Mouse (Mus musculus) heart, embryonic 14.5 days (tissue): ENCODE measurements around the gene Adamts14. TPM values are rescaled to one million over a fixed set of nuclear protein-coding genes. Genes with fewer than 3 reads are reported as not detected.

Source experiments
- ATAC-seq: fragments of 200-750 bp; cut with Nextera tagmentation; 2 replicates; pipeline ENCODE4 v1.8.0; 2017; ENCODE audit warnings: low read depth, moderate TSS enrichment; ENCODE audit not compliant: insufficient number of reproducible peaks, insufficient read depth, low FRiP score
- H3K27ac ChIP-seq, 2 experiments: fragments of 200-500 bp in 1 of 2; fragments of 300-500 bp in 1 of 2; sonication (generic) in 1 of 2; replicated peaks in 1 of 2; 2 replicates each; pipeline ENCODE4 v1.5.1; 2012 to 2014; ENCODE audit warnings: low read depth in 2 of 2, low read length in 2 of 2, control low read depth in 1 of 2, mild to moderate bottlenecking in 1 of 2, mixed read lengths in 1 of 2; ENCODE audit not compliant: control insufficient read depth in 1 of 2, insufficient read depth in 1 of 2
- H3K27me3 ChIP-seq: fragments of 300-500 bp; sonication (generic); 2 replicates; pipeline ENCODE4 v1.6.1; 2014; ENCODE audit warnings: mild to moderate bottlenecking, low read length, control low read depth; ENCODE audit not compliant: control insufficient read depth, insufficient read depth
- H3K36me3 ChIP-seq: fragments of 300-500 bp; sonication (generic); 2 replicates; pipeline ENCODE4 v1.6.1; 2014; ENCODE audit warnings: mild to moderate bottlenecking, control low read depth, low read length, mixed read lengths; ENCODE audit not compliant: control insufficient read depth, insufficient read depth
- H3K4me1 ChIP-seq, 2 experiments: fragments of 200-500 bp in 1 of 2; fragments of 300-500 bp in 1 of 2; sonication (generic) in 1 of 2; 2 replicates each; pipeline ENCODE4 v1.6.1; 2012 to 2014; ENCODE audit warnings: low read length in 2 of 2, control low read depth in 1 of 2, mixed read lengths in 1 of 2; ENCODE audit not compliant: control insufficient read depth in 2 of 2, insufficient read depth in 2 of 2
- H3K4me2 ChIP-seq: fragments of 300-500 bp; sonication (generic); 2 replicates; pipeline ENCODE4 v1.6.1; 2014; ENCODE audit warnings: mild to moderate bottlenecking, low read length
- H3K4me3 ChIP-seq, 2 experiments: fragments of 200-500 bp in 1 of 2; fragments of 300-500 bp in 1 of 2; sonication (generic) in 1 of 2; 2 replicates each; pipeline ENCODE4 v1.5.1; 2012 to 2014; ENCODE audit warnings: low read length in 2 of 2, mild to moderate bottlenecking in 2 of 2, control low read depth in 1 of 2, low read depth in 1 of 2, moderate library complexity in 1 of 2; ENCODE audit not compliant: control insufficient read depth in 1 of 2, insufficient read depth in 1 of 2
- H3K9ac ChIP-seq: fragments of 300-500 bp; sonication (generic); 2 replicates; pipeline ENCODE4 v1.6.1; 2014; ENCODE audit warnings: mild to moderate bottlenecking, low read length
- H3K9me3 ChIP-seq: fragments of 300-500 bp; sonication (generic); 2 replicates; pipeline ENCODE4 v1.6.1; 2016; ENCODE audit warnings: low read length, control low read depth; ENCODE audit not compliant: control insufficient read depth
- WGBS: fragments of 180-500 bp; shearing (Covaris S2); extraction: QIAGEN DNeasy Blood & Tissue Kit; methylation state at CpG from one replicate; pipeline ENCODE4 v1.1.7; 2014; 5-methylcytosine and 5-hydroxymethylcytosine counted together
- polyA plus RNA-seq: library from polyadenylated mRNA; unstranded; fragments of >200 nt; fragmentation: Nextera tagmentation; extraction: Ambion mirVana; gene quantifications from 2 replicates; pipeline ENCODE4 v1.2.1, GENCODE M21; 2014

The Adamts14 gene
- polyA plus RNA-seq, 1 experiment from 2014 or later, result 1.1 TPM

GRCm38 (mm10) chr10:61305928-61306590 lies 32.8 kb upstream of the Adamts14 start:
- no peaks in the 10 kb centered on the region for H3K36me3 ChIP-seq
- ATAC-seq, result no peak
- H3K4me3 ChIP-seq, result no peak overlapping the region
- no peaks in the 10 kb centered on the region for H3K27me3 ChIP-seq
- H3K9me3 ChIP-seq, result no peaks in the 10 kb centered on the region
- H3K4me2 ChIP-seq, result no peak overlapping the region
- no peaks in the 10 kb centered on the region for H3K4me1 ChIP-seq
- H3K9ac ChIP-seq, result no peak overlapping the region
- WGBS, result 72% methylated on average over 13 of the region's 13 CpGs
- no peak overlapping the region for H3K27ac ChIP-seq

DNA sequence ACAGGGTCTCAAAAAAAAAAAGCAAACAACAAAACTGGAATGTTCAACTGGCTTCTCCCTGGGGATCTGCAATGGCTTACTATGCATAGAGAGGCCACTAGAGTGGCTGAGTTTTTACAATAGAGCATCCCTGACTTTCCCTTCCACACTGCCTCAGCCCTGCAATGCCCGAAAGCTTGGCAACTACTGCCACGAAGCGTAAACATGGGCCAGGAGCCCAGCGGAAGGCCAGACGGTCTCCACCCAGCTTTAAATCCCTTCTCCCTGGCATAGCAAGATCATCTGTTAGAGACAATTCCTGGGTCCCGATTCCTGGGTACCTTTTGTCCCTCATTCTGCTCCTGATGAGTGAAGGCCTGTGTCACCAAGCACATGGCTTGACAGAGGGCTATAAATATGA lies 30.8 kb upstream of the Adamts14 start:
- no peak overlapping the region for H3K9ac ChIP-seq
- no peak for ATAC-seq
- H3K36me3 ChIP-seq, result no peaks in the 10 kb centered on the region
- H3K27ac ChIP-seq, result no peak overlapping the region
- no peak overlapping the region for H3K4me2 ChIP-seq
- H3K9me3 ChIP-seq, result no peaks in the 10 kb centered on the region
- no peaks in the 10 kb centered on the region for H3K27me3 ChIP-seq
- H3K4me3 ChIP-seq, result no peak overlapping the region
- WGBS, result 85% methylated on average over 6 of the region's 6 CpGs
- no peaks in the 10 kb centered on the region for H3K4me1 ChIP-seq

- ATAC-seq, result no peak
- peaks cover 0 to 4% of the 10 kb centered on the region in 2 experiments; a peak in 1 of 4 replicates for H3K4me1 ChIP-seq
- H3K27ac ChIP-seq, result no peak overlapping the region
- H3K4me2 ChIP-seq, result no peak overlapping the region
- H3K4me3 ChIP-seq, result no peak overlapping the region
- WGBS, result 59% methylated on average over 3 of the region's 3 CpGs
- H3K27me3 ChIP-seq, result no peaks in the 10 kb centered on the region
- H3K9me3 ChIP-seq, result no peaks in the 10 kb centered on the region
- no peaks in the 10 kb centered on the region for H3K36me3 ChIP-seq
- H3K9ac ChIP-seq, result no peak overlapping the region
Measured at GRCm38 (mm10) chr10:61300996-61301395, 27.8 kb upstream of the Adamts14 start.

DNA sequence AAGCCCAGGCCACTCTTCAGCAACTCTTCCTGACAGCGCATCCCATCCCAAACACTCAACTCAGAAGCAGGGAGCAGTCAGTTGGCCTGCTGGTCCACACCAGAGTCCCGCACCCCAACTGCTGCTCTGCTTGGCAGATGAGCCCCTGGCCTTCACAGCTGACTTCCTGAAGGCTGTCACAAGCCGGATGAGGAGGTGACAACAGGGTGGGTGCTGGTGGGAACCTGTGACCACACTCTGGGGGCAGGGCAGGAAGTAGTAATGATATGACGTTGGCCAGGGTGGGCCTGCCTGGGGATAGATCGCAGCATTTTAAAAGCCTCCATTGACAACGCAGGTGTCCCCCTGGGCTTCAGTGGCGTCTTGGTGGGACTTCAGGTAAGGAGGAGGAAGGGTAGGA lies 24.2 kb upstream of the Adamts14 start, which contains the start of gene Prf1:
TSS of gene Prf1 (plus strand) at position 357 of the 400 bp plus-strand sequence.
- WGBS, result 68% methylated on average over 7 of the region's 7 CpGs
- H3K4me3 ChIP-seq, result no peak within 1 kb of the TSS
- ATAC-seq, result no peak
- H3K9me3 ChIP-seq, result no peaks in the 10 kb centered on the region
- H3K4me1 ChIP-seq, result peaks cover 0 to 4% of the 10 kb centered on the region in 2 experiments; a peak in 1 of 4 replicates
- H3K27me3 ChIP-seq, result no peaks in the 10 kb centered on the region
- no peaks in the 10 kb centered on the region for H3K36me3 ChIP-seq
- H3K27ac ChIP-seq, result no peak within 1 kb of the TSS
- no peak within 1 kb of the TSS for H3K4me2 ChIP-seq
- no peak within 1 kb of the TSS for H3K9ac ChIP-seq

GRCm38 (mm10) chr10:61296713-61297445 lies 23.6 kb upstream of the Adamts14 start:
- Histone ChIP-seq H3K4me3 (no peak overlapping the region), H3K9ac (no peak overlapping the region), H3K9me3 (no peaks in the 10 kb centered on the region), H3K4me1 (peaks cover 0 to 4% of the 10 kb centered on the region in 2 experiments; a peak in 1 of 4 replicates), H3K4me2 (no peak overlapping the region), H3K27ac (no peak overlapping the region), H3K27me3 (no peaks in the 10 kb centered on the region), H3K36me3 (no peaks in the 10 kb centered on the region)
- no peak for ATAC-seq
- WGBS, result 68% methylated on average over 8 of the region's 8 CpGs

GRCm38 (mm10) chr10:61294242-61294641 lies 21.0 kb upstream of the Adamts14 start:
- Histone ChIP-seq H3K36me3 (no peaks in the 10 kb centered on the region), H3K4me2 (no peak overlapping the region), H3K9me3 (no peaks in the 10 kb centered on the region), H3K9ac (no peak overlapping the region), H3K27ac (no peak overlapping the region), H3K27me3 (no peaks in the 10 kb centered on the region), H3K4me3 (no peak overlapping the region), H3K4me1 (peaks cover 3 to 12% of the 10 kb centered on the region in 2 experiments)
- 54% methylated on average over 8 of the region's 8 CpGs for WGBS
- ATAC-seq, result no peak

DNA sequence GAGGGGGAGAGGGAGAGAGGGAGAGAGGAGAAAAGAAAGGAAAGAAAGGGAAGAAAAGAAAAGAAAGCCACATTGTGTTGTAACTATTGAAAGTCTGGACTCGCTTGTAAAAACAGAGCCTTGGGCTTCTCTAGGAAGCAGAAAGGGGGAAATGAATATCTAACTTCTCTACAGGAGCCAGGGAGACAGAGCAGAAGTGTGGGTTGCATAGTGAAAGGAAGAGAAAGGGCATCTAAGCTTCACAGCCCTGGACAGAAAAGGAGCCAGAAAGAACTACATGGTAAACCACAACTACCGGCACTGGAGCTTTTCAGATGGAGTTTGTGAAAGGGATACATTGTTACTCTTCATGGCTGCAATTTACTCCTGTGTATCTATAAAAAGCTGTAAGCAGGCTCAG lies 17.2 kb upstream of the Adamts14 start:
- Histone ChIP-seq H3K4me1 (peaks cover 14% of the 10 kb centered on the region in 2 experiments), H3K27ac (peak overlapping the region; percentile 85 to 90), H3K4me2 (peak overlapping the region; percentile 27; the same call in 1 of the 2 replicates), H3K9me3 (no peaks in the 10 kb centered on the region), H3K9ac (peak overlapping the region; percentile 35; the same call in 1 of the 2 replicates), H3K36me3 (no peaks in the 10 kb centered on the region), H3K4me3 (no peak overlapping the region), H3K27me3 (no peaks in the 10 kb centered on the region)
- WGBS, result 49% methylated on average over 2 of the region's 2 CpGs
- no peak for ATAC-seq
